Mouse (Mus musculus) thymus, postnatal 36 days (tissue): Measurements from ENCODE around the gene Mvb12a.

Experiments used
- DNase-seq, 2 experiments: peaks; one replicate each; pipeline ENCODE4 v3.0.0; 2022; ENCODE audit warnings: mixed read lengths in 2 of 2

Gene Mvb12a

DNA sequence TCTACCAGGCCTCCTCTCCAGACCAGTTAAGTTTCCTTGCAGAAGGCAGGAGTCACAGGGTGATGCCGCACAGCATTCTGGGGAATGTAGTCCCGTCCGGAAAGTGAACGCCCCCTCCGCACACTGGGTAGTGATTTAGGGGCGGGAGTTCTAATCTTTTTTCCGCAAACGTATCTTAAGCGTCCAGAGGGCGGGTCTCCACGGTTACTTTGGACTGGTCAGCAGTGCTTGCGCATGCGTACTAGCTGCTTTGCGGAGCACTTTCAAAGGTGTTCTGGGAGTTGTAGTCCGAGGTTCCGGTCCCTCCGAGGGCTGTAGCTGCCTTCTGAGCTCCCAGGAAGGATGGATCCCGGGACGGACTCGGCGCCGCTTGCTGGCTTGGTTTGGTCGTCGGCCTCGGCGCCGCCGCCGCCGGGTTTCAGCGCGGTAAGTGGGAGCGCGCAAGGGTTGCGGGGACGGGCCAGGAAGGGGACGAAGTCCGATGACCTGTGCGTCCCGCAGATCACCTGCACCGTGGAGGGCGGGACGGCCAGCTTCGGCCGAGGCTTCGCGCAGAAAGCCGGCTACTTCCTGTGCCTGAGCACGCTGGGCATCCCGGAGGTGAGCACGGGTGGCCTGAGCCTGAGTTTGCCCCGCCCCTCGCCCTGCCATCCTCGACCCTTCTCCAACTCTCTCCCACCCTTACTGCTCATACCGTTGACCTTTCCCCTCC, at the start of gene Mvb12a:
Mvb12a (plus strand) TSS at position 291 of the 712 bp plus-strand sequence.
- peak; percentile 90 to 93 for DNase-seq

- peak; percentile 76 to 77 for DNase-seq
Observed at GRCm38 (mm10) chr8:71495039-71495438, 47.7 kb upstream of the Mvb12a start.

DNA sequence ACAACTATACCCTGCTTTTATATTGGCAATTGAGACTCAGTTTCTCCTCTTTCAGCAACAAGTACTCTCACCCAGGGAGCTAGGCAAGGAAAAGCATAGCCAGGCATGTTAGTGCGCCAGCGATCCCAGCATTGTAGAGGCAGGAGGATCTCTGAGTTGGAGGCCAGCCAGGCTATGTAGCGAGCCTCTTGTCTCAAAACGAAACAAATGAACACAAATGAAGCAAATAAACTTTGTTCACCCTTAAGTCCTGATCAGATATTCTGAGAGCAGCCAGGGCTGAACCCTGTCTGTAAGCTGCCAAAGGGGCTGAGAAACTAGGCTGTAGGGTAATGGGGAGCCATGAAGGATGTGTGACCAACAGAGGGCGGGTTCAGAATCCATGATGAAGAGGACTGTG, 46.9 kb upstream of the Mvb12a start:
- no peak for DNase-seq

GRCm38 (mm10) chr8:71496481-71496880, 46.2 kb upstream of the Mvb12a start:
- DNase-seq = no peak

GRCm38 (mm10) chr8:71497077-71497645, 45.6 kb upstream of the Mvb12a start:
- no peak for DNase-seq

DNA sequence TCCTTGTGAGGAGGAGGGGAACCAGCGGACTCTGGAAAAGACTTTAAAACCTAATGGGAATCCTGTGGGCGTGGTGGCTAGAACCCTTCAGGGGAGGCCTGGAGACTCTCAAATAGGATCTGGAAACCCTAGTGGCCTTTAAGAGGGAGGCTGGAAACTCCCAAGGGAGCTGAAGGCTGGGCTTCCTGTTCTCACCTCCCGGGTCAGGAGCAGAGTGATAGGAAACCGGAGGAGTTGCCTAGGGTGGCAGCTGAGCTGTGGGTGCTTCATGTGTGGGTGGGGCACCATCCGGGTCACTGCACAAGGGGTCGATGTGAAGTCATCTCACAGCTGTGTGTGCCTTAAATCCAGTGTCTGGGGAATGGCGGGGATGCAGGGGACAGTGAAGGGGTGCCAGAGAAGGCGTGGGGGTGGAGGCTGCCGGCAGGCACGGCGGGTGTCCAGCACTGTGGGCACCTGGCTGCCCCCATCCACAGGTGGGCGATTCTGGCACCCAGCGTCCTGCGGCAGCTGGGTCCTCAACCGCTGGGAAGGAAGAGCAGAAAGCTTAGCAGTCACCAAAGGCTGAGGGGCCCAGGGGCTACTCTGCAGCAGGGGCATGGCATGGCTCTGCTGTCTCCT, 44.7 kb upstream of the Mvb12a start:
- no peak for DNase-seq

GRCm38 (mm10) chr8:71498816-71499690, 43.7 kb upstream of the Mvb12a start:
- DNase-seq = no peak

DNA sequence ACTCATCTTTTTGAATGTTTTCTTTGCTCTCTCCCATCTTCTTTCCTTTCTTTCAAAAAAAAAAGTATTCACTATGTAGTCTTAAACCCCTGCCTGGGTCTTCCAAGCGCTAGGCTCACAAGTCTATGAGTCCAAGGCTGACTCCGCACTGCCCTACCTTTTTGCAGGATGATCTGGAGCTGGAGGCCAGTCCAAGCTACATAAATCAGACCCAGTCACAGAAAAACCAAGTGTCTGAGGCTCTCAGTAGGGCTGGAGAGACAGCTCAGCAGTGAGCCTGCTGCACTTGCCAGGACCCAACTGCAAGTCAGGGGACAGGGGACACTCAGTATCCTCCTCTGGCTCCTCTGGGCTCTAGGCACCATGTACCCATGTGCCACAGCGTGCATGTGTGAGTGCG, 38.4 kb upstream of the Mvb12a start:
- DNase-seq = no peak

GRCm38 (mm10) chr8:71505326-71505725, 37.4 kb upstream of the Mvb12a start:
- DNase-seq = no peak

DNA sequence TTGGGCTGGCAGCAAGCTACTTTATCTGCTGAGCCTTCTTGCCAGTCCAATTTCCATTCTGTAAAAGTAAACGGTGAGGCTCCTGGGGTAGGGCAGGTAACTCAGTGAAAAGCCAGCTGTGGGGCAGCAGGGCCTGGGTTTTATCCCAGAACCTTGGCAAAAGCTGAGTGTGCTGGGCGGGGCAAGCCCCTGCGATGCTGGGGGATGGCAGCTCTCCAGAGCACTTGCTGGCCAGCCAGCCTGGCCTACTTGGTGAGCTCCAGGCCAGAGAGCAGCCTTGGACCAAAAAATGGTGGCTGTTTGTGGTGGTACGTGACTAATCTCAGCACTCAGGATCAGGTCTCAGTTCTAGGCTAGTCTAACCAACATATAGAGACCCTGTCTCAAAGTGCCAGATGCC, 36.7 kb upstream of the Mvb12a start:
- no peak for DNase-seq

- DNase-seq = peak; percentile 47 to 60
Observed at GRCm38 (mm10) chr8:71507589-71508104, 35.1 kb upstream of the Mvb12a start.

GRCm38 (mm10) chr8:71509316-71509715, 33.4 kb upstream of the Mvb12a start:
- no peak for DNase-seq

GRCm38 (mm10) chr8:71511644-71512043, 31.1 kb upstream of the Mvb12a start, which contains the start of gene Plvap:
TSS of gene Plvap (minus strand) at chr8:71511752.
- DNase-seq = no peak

DNA sequence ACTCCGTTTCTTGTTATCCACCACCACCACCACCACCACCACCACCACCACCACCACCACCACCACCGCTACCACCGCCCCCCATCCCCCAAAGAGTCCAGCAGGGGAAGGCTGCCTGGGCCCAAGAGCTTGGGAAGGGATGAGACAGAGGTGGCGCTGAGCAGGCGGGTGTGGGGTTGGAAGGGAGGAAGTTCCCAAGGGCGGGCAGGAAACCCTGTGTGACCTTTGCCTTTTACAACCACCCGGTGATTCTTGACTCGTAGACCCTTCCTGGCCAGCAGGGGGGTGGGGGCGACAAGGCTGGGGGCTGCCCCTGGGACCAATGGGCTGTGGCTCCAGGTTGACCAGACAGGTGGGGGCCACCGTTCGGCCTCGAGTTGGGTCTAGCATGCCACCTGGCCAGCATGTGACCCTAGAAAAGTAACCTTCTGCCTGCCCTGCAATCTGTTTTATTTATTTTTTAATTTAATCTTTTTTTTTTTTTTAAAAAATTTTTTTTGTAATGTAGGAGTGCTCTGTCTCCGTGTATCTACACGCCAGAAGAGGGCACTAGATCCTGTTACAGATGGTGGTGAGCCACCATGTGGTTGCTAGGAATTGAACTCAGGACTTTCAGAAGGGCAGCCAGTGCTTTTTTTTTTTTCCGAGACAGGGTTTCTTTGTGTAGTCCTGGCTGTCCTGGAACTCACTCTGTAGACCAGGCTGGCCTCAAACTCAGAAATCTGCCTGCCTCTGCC, 29.5 kb upstream of the Mvb12a start:
- no peak for DNase-seq

GRCm38 (mm10) chr8:71515043-71515442, 27.7 kb upstream of the Mvb12a start:
- no peak for DNase-seq

DNA sequence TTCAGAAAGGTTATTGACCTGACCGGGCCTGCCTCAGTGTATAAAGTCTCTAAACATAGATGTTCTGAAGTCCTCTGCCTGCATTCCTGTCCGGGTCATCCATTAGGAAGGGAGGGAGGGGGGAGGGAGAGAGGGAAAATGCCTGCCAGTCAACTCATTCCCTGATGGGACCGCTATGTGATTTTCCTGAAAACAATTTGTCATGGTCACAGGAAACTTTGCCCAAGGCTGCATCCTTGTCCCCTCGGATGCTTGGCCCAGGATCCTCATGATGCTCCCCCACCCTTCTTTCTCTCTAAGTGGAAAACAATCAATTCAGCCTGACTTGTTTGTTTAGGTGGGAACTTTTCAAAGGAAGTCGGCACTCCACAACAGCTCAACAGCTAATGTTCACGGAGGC, 25.9 kb upstream of the Mvb12a start:
- DNase-seq = no peak

- peak; percentile 33 to 43 for DNase-seq
Observed at GRCm38 (mm10) chr8:71519037-71519825, 23.5 kb upstream of the Mvb12a start.

DNA sequence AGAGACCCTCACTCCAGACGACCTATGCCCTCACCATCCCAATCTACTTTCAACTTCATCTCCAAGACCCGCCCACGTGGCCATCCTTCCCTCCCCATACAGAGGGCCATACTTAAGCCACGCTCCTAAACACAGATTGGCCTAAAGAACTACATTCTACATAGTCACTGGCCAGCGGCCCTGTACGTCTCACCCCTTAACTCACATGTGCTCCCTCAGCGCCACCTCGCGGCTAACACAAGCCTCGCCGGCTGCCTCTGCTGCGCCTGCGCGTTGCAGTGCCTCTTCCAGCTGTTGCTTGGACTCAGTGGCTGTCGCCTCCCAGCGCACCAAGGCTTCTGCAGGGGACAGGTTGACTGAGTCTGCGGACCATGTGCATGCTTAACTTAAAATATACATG, 21.1 kb upstream of the Mvb12a start:
- DNase-seq = peak; percentile 93 to 96

DNA sequence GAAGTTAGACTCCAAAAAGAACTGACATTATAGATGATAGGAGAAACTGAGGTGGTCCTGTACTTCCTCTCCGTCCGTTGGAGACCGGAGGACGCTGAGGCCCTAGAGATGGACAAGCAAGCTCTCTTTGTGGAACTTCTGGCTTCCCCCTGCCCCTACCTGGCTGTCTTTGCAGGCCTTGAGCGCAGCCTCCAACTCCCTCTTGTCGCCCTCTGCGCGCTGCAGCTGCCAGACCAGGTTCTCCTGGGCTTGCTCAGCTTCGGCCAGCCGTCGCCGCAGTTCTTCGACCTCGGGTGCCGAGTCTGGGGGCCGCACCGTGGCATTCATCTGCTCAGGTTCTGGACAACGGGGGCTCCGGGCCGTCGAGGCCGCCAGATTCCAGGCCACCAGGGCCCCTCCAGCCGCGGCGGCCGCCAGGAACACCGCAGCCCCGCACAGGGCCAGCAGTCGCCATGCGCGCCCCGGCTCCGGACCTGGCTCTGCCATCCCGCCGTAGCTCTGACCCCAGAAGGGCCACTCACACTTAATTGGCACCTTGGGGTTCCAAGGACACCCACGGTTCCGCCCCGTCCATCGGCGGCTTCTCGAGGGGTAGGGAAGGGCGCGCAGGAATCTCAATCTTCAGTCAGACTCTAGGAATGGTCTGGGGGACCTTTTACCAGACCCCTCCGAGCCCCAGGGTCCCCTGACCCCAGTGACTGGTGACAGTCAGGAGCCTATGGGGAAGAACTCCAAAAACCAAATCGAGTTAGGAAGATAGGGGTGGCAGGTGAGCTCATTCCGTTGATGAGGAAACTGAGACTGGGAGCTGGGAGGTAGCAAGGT, 17.3 kb upstream of the Mvb12a start, which contains the start of gene Ccdc194:
Ccdc194 (minus strand) TSS at position 486 of the 825 bp plus-strand sequence.
- DNase-seq = no peak

GRCm38 (mm10) chr8:71526272-71526671, 16.4 kb upstream of the Mvb12a start:
- no peak for DNase-seq
